Mouse (Mus musculus) lung, embryonic 15.5 days (tissue): ENCODE results near the gene Tmem266. TPM values are rescaled to one million over a fixed set of nuclear protein-coding genes. Genes with fewer than 3 reads are reported as not detected.

Source experiments
- ATAC-seq: fragments of 200-750 bp; cut with Nextera tagmentation; 2 replicates; pipeline ENCODE4 v1.8.0; 2017; ENCODE audit warnings: moderate number of reproducible peaks, borderline replicate concordance; ENCODE audit not compliant: low FRiP score, low TSS enrichment; ENCODE audit errors: extremely low read depth
- H3K27ac ChIP-seq: fragments of 300-500 bp; sonication (generic); 2 replicates; pipeline ENCODE4 v1.5.1; 2015; ENCODE audit warnings: moderate library complexity, mild to moderate bottlenecking, inconsistent platforms
- H3K27me3 ChIP-seq: fragments of 300-500 bp; sonication (generic); 2 replicates; pipeline ENCODE4 v1.6.1; 2015; ENCODE audit warnings: inconsistent platforms
- H3K36me3 ChIP-seq: fragments of 300-500 bp; sonication (generic); 2 replicates; pipeline ENCODE4 v1.6.1; 2015; ENCODE audit warnings: inconsistent platforms
- H3K4me1 ChIP-seq: fragments of 300-500 bp; sonication (generic); 2 replicates; pipeline ENCODE4 v1.6.1; 2015; ENCODE audit warnings: inconsistent platforms
- H3K4me2 ChIP-seq: fragments of 300-500 bp; sonication (generic); 2 replicates; pipeline ENCODE4 v1.6.1; 2015; ENCODE audit warnings: inconsistent platforms, mild to moderate bottlenecking, moderate library complexity
- H3K4me3 ChIP-seq: fragments of 300-500 bp; sonication (generic); 2 replicates; pipeline ENCODE4 v1.5.1; 2015; ENCODE audit warnings: mild to moderate bottlenecking, inconsistent platforms
- H3K9ac ChIP-seq: fragments of 300-500 bp; sonication (generic); 2 replicates; pipeline ENCODE4 v1.6.1; 2015; ENCODE audit warnings: inconsistent platforms
- H3K9me3 ChIP-seq: fragments of 300-500 bp; sonication (generic); 2 replicates; pipeline ENCODE4 v1.6.1; 2016; ENCODE audit warnings: inconsistent platforms
- WGBS: fragments of 180-500 bp; shearing (Covaris S2); methylation state at CpG from one replicate; pipeline ENCODE4 v1.1.7; 2015; 5-methylcytosine and 5-hydroxymethylcytosine counted together
- polyA plus RNA-seq: library from polyadenylated mRNA; unstranded; fragments of >200 nt; fragmentation: Nextera tagmentation; extraction: Ambion mirVana; gene quantifications from 2 replicates; pipeline ENCODE4 v1.2.1, GENCODE M21; 2015

Tmem266 gene
- polyA plus RNA-seq, 1 experiment from 2014 or later: 0.24 TPM

DNA sequence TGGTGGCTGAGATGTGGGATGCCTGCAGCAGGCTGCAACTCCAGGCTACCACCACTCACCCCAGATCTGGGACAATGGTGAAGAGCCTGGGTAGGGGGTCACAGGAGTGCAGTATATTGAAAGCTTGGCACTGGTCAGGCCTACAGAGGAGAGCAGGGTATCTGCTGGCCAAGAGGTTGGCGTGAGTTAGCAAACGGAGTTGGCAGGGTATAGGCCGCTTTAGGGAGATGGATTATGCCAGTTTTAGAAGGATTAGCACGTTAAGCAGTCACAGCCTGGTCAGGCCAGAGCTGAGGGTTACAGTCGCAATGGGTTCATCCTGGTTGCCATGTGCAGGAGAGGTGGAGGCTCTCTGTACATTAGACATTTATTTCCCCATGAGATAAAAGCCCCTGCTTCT lies 107.2 kb downstream of the Tmem266 start:
- no peak overlapping the region for H3K9ac ChIP-seq
- no peaks in the 10 kb centered on the region for H3K36me3 ChIP-seq
- H3K9me3 ChIP-seq: no peaks in the 10 kb centered on the region
- H3K27ac ChIP-seq: no peak overlapping the region
- no peak overlapping the region for H3K4me3 ChIP-seq
- H3K4me2 ChIP-seq: no peak overlapping the region
- no peaks in the 10 kb centered on the region for H3K4me1 ChIP-seq
- WGBS: 91% methylated on average over 5 of the region's 5 CpGs
- no peak for ATAC-seq
- H3K27me3 ChIP-seq: no peaks in the 10 kb centered on the region

- H3K4me3 ChIP-seq: no peak overlapping the region
- no peaks in the 10 kb centered on the region for H3K27me3 ChIP-seq
- H3K4me1 ChIP-seq: no peaks in the 10 kb centered on the region
- H3K4me2 ChIP-seq: no peak overlapping the region
- H3K9ac ChIP-seq: no peak overlapping the region
- no peak overlapping the region for H3K27ac ChIP-seq
- H3K9me3 ChIP-seq: no peaks in the 10 kb centered on the region
- H3K36me3 ChIP-seq: no peaks in the 10 kb centered on the region
- ATAC-seq: no peak
- WGBS: 42% methylated on average over 3 of the region's 3 CpGs
Measured at GRCm38 (mm10) chr9:55438433-55438832, 111.7 kb downstream of the Tmem266 start.

- Histone ChIP-seq H3K9ac (no peak overlapping the region), H3K27ac (no peak overlapping the region), H3K36me3 (no peaks in the 10 kb centered on the region), H3K4me3 (no peak overlapping the region), H3K4me1 (no peaks in the 10 kb centered on the region), H3K9me3 (no peaks in the 10 kb centered on the region), H3K27me3 (no peaks in the 10 kb centered on the region), H3K4me2 (no peak overlapping the region)
- ATAC-seq: no peak
- WGBS: 82% methylated on average over 5 of the region's 5 CpGs
Measured at GRCm38 (mm10) chr9:55439206-55439780, 112.6 kb downstream of the Tmem266 start.

DNA sequence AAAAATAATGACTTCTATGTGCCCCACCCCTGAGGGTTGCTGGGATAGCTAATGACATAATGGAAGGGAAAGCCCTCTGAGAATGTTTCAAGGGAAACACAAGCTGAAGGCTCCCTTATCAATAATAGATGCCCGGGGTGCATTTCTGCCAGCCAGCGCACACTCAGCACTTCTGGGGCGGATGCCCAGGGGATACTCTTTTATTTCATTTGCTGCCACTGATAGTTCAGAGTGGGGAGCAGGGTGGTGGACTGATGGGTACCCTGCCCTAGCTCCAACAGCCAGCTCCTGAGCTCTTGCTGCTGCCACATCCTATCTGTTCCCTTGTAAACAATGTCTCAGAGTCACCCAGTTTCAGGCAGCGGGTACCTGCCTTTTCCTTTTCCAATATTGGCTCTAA lies 120.8 kb downstream of the Tmem266 start:
- Histone ChIP-seq H3K4me3 (no peak overlapping the region), H3K36me3 (no peaks in the 10 kb centered on the region), H3K27ac (no peak overlapping the region), H3K4me1 (no peaks in the 10 kb centered on the region), H3K27me3 (no peaks in the 10 kb centered on the region), H3K4me2 (no peak overlapping the region), H3K9me3 (no peaks in the 10 kb centered on the region), H3K9ac (no peak overlapping the region)
- no peak for ATAC-seq
- 84% methylated on average over 4 of the region's 4 CpGs for WGBS

DNA sequence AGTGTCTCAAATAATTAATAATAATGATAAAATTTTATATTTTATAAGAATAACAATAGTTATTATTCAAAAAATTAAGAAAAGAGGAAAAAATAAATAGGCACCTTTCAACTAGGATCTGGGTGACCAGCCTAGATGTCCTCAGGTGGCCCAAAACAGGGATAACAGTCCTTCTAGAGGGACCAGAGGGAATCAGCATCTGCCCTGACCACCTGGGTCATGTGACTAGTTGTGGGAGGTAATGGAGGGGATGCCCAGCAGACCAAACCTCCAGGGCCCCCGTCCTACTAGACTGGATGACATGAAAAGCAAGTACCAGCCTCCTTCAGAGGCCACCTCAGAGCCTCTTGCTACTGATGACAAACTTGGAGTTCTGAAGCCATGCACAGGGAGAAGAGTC lies 122.4 kb downstream of the Tmem266 start:
- Histone ChIP-seq H3K9me3 (no peaks in the 10 kb centered on the region), H3K4me3 (no peak overlapping the region), H3K4me1 (no peaks in the 10 kb centered on the region), H3K4me2 (no peak overlapping the region), H3K36me3 (0 out of 2 replicates have a peak, but pooled peaks cover 8% of the 10 kb centered on the region), H3K9ac (no peak overlapping the region), H3K27me3 (no peaks in the 10 kb centered on the region), H3K27ac (no peak overlapping the region)
- no peak for ATAC-seq
- 58% methylated on average over 1 of the region's 1 CpGs for WGBS

DNA sequence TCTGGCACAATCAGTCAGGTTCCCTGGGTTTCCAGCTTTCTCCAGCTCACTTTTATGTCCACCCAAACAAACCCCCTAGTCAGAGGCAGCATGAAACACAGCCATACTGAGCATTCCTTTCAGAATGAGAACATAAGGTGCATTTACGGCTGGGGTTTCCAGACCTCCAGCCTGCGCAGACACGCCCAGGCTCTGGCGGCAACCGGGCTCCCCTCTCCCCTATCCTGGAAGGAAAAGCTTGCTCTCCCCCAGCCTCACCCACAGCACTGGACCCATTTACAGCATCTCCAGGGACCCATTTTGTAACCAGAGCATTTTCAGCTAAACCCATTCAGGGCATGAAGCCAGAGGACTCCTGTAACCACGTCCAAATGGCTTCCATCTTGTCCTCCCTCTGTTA lies 123.3 kb downstream of the Tmem266 start:
- 0 out of 2 replicates have a peak, but pooled peaks cover 8% of the 10 kb centered on the region for H3K36me3 ChIP-seq
- no peak overlapping the region for H3K27ac ChIP-seq
- no peak overlapping the region for H3K4me3 ChIP-seq
- H3K27me3 ChIP-seq: no peaks in the 10 kb centered on the region
- ATAC-seq: no peak
- no peak overlapping the region for H3K9ac ChIP-seq
- H3K4me1 ChIP-seq: no peaks in the 10 kb centered on the region
- no peaks in the 10 kb centered on the region for H3K9me3 ChIP-seq
- WGBS: 85% methylated on average over 6 of the region's 6 CpGs
- H3K4me2 ChIP-seq: no peak overlapping the region

DNA sequence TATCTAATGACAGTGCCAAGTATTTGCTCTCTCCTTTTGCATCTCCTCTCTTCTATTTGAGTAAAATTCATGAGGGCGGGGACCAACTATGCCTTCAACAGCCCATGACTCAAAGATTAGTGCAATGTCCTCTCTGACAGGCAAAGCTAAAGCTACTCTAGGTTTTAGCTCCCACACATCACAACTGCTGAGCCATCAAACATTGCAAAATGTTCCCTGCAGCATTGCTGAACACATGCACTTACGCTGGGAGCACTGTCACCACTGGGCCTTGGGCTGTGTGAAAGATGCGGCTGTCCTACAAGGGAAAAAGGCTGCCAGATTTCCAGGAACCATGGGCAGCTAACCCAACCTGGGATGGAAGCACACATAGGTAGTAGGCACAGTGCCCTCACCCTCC lies 124.7 kb downstream of the Tmem266 start:
- Histone ChIP-seq H3K27ac (no peak overlapping the region), H3K27me3 (no peaks in the 10 kb centered on the region), H3K4me1 (no peaks in the 10 kb centered on the region), H3K9ac (no peak overlapping the region), H3K9me3 (no peaks in the 10 kb centered on the region), H3K4me2 (no peak overlapping the region), H3K36me3 (0 out of 2 replicates have a peak, but pooled peaks cover 8% of the 10 kb centered on the region), H3K4me3 (no peak overlapping the region)
- ATAC-seq: no peak
- WGBS: 74% methylated on average over 3 of the region's 3 CpGs

- Histone ChIP-seq H3K27ac (no peak overlapping the region), H3K9ac (no peak overlapping the region), H3K36me3 (0 out of 2 replicates have a peak, but pooled peaks cover 8% of the 10 kb centered on the region), H3K9me3 (no peaks in the 10 kb centered on the region), H3K4me2 (no peak overlapping the region), H3K27me3 (no peaks in the 10 kb centered on the region), H3K4me1 (no peaks in the 10 kb centered on the region), H3K4me3 (no peak overlapping the region)
- 85% methylated on average over 1 of the region's 1 CpGs for WGBS
- no peak for ATAC-seq
Measured at GRCm38 (mm10) chr9:55452906-55453305, 126.2 kb downstream of the Tmem266 start.

- Histone ChIP-seq H3K27me3 (no peaks in the 10 kb centered on the region), H3K4me2 (no peak overlapping the region), H3K9me3 (no peaks in the 10 kb centered on the region), H3K4me3 (no peak overlapping the region), H3K9ac (no peak overlapping the region), H3K4me1 (no peaks in the 10 kb centered on the region), H3K27ac (no peak overlapping the region), H3K36me3 (0 out of 2 replicates have a peak, but pooled peaks cover 8% of the 10 kb centered on the region)
- WGBS: 91% methylated on average over 5 of the region's 5 CpGs
- ATAC-seq: no peak
Measured at GRCm38 (mm10) chr9:55453366-55453765, 126.7 kb downstream of the Tmem266 start.

GRCm38 (mm10) chr9:55468397-55468796 lies 141.7 kb downstream of the Tmem266 start:
- 38% methylated on average over 1 of the region's 1 CpGs for WGBS
- Histone ChIP-seq H3K4me3 (no peak overlapping the region), H3K4me1 (no peaks in the 10 kb centered on the region), H3K9me3 (no peaks in the 10 kb centered on the region), H3K9ac (no peak overlapping the region), H3K27me3 (no peaks in the 10 kb centered on the region), H3K27ac (no peak overlapping the region), H3K4me2 (no peak overlapping the region), H3K36me3 (peaks cover 9% of the 10 kb centered on the region; the same call in 1 of the 2 replicates)
- no peak for ATAC-seq

DNA sequence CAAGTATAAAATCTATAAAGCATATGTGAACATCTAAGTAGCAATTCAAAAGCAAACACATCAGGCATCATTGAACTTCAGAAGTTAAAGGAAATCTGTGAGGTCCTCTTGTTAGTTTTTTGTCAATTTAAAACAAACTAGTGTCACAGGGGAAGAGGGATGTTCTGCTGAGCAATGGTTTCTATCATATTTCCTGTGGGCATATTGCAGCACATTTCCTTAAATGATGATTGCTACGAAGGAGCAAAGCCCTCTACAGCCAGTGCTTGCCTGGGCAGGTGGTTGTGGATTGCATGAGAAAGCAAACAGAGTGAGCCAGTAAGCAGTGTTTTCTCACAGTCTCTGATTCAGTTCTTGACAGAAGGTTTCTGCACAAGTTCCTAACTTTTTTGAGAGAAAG lies 149.4 kb downstream of the Tmem266 start:
- ATAC-seq: no peak
- 40% methylated on average over 1 of the region's 1 CpGs for WGBS
- Histone ChIP-seq H3K9me3 (no peaks in the 10 kb centered on the region), H3K36me3 (no peaks in the 10 kb centered on the region; the same call in 1 of the 2 replicates), H3K27me3 (no peaks in the 10 kb centered on the region), H3K4me3 (no peak overlapping the region), H3K4me2 (no peak overlapping the region), H3K9ac (no peak overlapping the region), H3K27ac (no peak overlapping the region), H3K4me1 (no peaks in the 10 kb centered on the region)

GRCm38 (mm10) chr9:55478699-55479098 lies 152.0 kb downstream of the Tmem266 start:
- peaks cover 5% of the 10 kb centered on the region; the same call in 1 of the 2 replicates for H3K36me3 ChIP-seq
- H3K9me3 ChIP-seq: no peaks in the 10 kb centered on the region
- H3K9ac ChIP-seq: no peak overlapping the region
- no peak overlapping the region for H3K4me3 ChIP-seq
- H3K27ac ChIP-seq: no peak overlapping the region
- no peak for ATAC-seq
- no peaks in the 10 kb centered on the region for H3K4me1 ChIP-seq
- H3K27me3 ChIP-seq: no peaks in the 10 kb centered on the region
- no peak overlapping the region for H3K4me2 ChIP-seq

DNA sequence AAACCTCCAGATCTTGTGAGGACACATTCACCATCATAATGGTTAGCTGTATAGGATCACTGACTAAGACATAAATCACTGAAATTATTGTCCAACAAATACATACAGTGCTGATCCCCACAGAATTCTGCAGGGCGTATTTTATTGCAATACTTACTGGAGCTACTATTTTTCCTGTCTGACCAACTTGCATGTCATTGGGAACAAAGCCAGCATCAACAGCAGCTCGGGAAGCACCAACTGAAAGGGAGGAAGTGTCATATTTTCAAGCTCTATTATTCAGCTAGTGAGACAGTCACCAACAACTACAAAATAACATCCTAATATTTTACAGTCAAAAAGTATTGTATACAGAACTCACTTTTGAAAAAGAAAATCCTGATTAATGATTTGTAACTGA lies 155.4 kb downstream of the Tmem266 start:
- Histone ChIP-seq H3K9me3 (no peaks in the 10 kb centered on the region), H3K27ac (no peak overlapping the region), H3K4me3 (no peak overlapping the region), H3K4me1 (no peaks in the 10 kb centered on the region), H3K36me3 (peaks cover 17% of the 10 kb centered on the region), H3K9ac (no peak overlapping the region), H3K27me3 (no peaks in the 10 kb centered on the region), H3K4me2 (no peak overlapping the region)
- WGBS: 37% methylated on average over 2 of the region's 2 CpGs
- no peak for ATAC-seq
